Mouse (Mus musculus) kidney, adult 9 months (tissue): Measurements from ENCODE around the gene Iqcg.
"Not testable (repeated sequence)": the region's sequence is repeated elsewhere in the genome, so short reads cannot be mapped to it uniquely, and the experiment has no call there.

Source experiments
- DNase-seq: peaks from one replicate; pipeline ENCODE4 v3.0.0; 2022

Iqcg gene

DNA sequence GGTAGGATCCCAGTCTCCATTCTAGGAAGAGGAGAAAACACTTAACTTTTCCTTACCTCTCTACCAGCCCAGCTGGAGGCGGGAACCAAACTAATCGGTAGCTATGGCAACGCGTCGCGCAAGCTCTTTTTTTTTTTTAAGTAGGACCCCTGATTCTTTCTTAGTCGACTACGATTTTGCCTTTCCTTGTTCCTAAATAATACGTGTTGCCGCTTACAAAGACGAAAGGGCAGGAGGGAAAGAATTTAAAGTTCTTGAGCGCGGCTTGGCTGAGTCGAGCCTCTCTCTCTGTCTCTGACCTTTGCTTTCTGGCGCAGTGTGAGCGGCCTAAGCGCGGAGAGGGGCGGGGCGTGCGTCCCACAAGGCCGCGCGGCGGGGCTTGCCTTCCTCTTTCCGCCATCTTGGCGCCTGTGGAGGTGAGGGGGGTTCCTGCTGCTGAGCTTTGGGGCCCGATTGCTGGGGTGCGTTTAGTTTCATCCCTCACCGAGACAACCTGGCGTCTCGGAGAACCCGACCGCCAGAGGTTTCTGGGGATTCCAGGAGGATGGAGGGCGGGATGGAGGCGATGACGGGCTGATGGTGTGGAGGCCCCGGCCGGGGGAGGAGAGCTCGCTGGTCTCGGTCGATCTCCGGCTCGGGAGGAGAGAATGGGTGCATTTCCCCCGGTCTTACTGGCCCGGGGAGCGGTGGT lies at the start of gene Iqcg, which contains the start of gene Rpl35a:
Gene Iqcg, minus strand, starts transcription at position 124 of the 691 bp plus-strand sequence.
Gene Rpl35a, plus strand, starts transcription at position 359 of the 691 bp plus-strand sequence.
- DNase-seq, result peak; percentile 93

DNA sequence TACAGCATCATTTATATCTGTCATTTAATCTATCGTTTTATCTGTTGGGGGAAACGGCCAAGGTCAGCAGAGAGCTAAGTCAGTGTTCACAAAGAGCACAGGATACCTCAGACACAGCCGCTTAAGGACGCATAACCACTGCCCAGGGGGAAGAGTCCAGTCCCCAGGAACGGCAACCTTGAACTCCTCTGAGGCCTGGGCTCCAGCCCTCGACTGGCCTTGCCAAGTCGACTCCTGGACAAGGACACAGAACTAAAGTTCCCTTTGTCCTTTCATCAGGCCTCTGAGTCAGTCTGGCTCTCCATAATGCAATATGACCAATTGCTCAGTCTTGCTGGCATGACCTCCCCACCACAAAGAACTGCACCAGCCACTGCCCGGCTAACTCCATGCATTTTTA lies 29.6 kb upstream of the Iqcg start:
- DNase-seq, result peak; percentile 24

GRCm38 (mm10) chr16:33083996-33084395 lies 28.0 kb upstream of the Iqcg start:
- no peak for DNase-seq

DNA sequence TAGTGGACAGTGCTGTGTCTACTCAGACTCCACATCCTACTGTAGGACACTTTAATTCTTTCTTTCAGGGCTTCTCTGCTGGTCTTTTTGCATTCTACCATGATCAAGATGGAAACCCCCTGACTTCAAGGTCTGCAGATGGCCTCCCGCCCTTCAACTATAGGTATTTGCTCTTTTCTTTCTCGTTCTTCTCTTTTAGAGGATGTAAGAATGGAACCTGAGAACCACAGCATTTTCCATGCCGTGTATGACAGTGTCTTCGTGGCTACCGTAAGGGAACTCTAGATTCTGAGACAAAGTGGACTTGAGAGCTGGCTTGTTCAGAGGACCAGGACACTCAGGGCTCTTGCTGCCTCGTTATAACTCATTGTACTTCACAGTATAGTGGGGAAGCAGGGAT lies 26.9 kb upstream of the Iqcg start:
- DNase-seq, result no peak

GRCm38 (mm10) chr16:33080063-33080462 lies 24.0 kb upstream of the Iqcg start:
- no peak for DNase-seq

GRCm38 (mm10) chr16:33077069-33077627 lies 21.1 kb upstream of the Iqcg start:
- DNase-seq, result no peak

- peak; percentile 24 for DNase-seq
Observed at GRCm38 (mm10) chr16:33076078-33076477, 20.1 kb upstream of the Iqcg start.

GRCm38 (mm10) chr16:33074967-33075366 lies 18.9 kb upstream of the Iqcg start:
- DNase-seq, result no peak

- DNase-seq, result peak; percentile 54
Observed at GRCm38 (mm10) chr16:33072871-33073557, 17.0 kb upstream of the Iqcg start.

DNA sequence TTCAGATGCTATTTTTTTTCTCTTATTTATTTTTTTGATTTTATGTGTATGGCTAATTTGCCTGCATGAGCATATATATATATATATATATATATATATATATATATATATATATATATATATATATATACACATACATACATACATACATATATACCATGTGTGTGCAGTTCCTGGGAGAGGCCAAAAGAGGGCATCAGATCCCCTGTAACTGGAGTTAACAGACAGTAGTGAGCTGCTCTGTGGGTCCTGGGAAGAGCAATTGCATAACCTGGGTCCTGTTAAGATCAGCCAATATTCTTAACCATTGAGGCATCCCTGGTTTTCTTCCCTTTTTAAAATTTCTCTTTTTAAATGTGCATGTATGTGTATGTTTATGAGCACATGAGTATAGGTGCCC lies 14.9 kb upstream of the Iqcg start:
- DNase-seq, result no peak

GRCm38 (mm10) chr16:33064636-33065035 lies 8.6 kb upstream of the Iqcg start:
- DNase-seq, result no peak

GRCm38 (mm10) chr16:33063267-33063666 lies 7.2 kb upstream of the Iqcg start:
- no peak for DNase-seq

DNA sequence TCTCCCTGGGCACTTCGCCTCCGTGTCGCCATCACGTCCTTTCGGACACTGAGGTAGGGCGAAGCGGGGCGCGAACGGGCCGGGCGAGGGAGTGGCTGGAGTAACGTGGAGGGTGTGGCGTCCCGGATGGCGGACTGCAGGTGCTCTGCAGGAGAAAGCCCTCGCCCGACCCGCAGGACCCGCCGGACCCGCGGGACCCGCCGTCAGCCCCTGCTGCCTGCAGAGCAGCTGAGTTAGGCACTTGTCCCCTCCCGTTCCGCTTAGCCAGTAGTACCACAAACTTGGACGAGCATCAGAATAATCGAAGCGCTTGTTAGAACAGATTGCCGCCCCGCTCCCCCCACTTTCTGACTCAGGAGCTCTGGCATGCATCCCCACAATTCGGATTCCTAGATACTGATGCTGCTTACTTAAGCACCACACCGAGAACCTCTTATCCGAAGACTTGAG lies 6.7 kb upstream of the Iqcg start:
- peak; percentile 73 for DNase-seq

GRCm38 (mm10) chr16:33062024-33062681 lies 6.1 kb upstream of the Iqcg start, which contains the start of gene Lmln:
TSS of gene Lmln (plus strand) at chr16:33062521.
- DNase-seq, result peak; percentile 93

DNA sequence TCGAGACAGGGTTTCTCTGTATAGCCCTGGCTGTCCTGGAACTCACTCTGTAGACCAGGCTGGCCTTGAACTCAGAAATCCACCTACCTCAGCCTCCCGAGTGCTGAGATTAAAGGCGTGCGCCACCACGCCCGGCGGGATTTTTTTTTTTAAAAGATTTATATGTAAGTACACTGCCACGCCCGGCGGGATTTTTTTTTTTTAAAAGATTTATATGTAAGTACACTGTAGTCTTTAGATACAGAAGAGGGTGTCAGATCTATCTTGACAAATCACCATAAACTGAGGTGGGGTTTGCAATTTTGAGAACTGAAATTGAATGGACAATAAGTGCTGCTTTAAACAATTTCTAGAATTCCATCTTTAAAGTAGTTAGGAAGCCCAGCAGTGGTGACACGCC lies 5.4 kb upstream of the Iqcg start:
- DNase-seq, result no peak

DNA sequence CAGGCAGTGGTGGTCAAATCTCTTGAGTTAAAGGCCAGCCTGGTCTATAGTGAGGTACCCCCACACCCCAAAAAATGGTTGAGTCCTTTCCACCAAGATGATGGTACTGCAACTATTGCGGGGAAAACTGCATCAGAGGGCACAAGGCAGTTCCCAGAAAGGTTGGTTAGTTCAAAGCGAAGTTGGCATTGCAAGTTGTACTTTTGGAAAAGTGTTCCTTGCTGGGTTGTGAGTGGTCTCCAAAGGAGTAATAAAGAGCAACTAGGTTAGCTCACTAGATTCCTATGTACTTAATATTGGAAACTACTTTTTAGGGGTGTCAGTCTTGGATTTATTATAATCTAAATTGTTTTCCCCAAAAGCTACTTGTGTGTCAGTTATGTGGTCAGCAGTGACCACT lies 4.9 kb upstream of the Iqcg start:
- no peak for DNase-seq

DNA sequence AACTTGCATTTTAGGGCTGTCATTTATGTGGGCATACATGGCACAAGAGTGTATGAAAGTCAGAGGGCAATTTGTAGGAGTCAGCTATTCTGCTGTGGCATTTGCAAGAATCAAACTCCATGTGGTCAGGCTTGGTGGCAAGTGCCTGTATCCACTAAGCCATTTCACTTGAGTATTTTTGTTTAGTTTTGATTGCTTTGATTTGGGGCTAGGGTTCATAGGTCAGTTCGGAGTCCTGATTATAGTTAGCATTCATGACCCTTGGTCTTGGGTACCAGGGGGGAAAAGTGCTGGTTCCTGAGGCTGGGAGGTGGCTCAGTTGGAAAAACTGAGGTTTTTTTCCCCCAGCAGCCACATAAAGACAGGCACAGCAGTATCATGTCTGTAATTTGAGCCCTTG lies 3.5 kb upstream of the Iqcg start:
- DNase-seq, result peak; percentile 41

- DNase-seq, result peak; percentile 57
Observed at GRCm38 (mm10) chr16:33058656-33059055, 2.6 kb upstream of the Iqcg start.

- no peak for DNase-seq
Observed at GRCm38 (mm10) chr16:33058033-33058432, 2.0 kb upstream of the Iqcg start.

DNA sequence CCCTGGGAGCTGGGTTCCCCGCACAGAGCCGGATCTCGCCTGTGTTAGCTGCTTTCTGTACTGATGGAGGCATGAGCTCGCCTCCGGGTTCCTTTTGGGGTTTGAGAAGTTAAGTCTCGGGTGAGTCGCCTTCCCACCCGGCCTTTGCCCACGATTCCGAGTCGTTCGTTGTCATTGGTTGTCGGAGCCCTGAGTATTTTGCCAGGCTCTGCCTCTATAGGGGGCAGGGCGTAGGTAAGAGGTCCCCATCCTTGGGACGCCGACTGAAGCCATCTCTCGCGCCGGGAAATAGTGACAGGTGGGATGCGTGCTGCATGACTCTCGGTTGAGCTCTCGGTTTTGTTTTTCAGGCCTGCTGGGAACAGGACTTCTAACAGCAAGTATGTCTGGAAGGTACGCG lies 768 bp upstream of the Iqcg start:
- DNase-seq, result no peak

DNA sequence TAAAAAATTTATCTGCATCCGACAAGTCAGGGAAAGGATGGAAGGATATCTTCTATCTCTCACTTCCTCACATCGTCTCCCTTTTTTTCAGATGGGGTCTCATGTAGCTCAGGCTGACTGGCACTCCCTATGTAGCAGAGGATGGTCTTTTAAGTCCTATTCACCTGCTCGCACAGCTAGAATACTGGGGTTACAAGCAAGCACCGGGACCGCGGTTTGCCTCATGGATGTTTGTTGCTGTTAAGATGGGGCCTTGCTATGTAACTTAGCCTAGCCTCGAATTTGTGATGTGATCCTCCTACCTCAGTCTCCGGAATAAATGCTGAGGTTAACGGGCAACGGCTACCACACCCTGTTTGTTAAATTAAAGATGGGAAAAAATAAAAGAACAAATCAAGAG lies 363 bp downstream of the Iqcg start:
- no peak for DNase-seq

DNA sequence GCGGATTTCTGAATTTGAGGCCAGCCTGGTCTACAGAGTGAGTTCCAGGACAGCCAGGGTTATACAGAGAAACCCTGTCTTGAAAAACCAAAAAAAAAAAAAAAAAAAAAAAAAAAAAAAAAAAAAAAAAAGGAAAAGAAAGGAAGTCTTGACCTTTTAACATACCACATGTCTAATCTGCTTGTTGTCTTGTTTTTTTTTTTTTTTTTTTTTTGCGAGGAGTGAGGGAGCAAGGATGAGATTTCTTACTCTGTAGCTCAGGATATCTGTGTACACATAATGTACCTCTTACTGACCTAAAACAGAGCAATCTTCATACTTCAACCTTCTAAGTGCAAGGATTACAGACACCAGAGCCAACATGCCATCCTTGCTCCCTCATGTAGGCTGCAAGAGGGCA lies 1.1 kb downstream of the Iqcg start:
- not testable (repeated sequence) for DNase-seq

DNA sequence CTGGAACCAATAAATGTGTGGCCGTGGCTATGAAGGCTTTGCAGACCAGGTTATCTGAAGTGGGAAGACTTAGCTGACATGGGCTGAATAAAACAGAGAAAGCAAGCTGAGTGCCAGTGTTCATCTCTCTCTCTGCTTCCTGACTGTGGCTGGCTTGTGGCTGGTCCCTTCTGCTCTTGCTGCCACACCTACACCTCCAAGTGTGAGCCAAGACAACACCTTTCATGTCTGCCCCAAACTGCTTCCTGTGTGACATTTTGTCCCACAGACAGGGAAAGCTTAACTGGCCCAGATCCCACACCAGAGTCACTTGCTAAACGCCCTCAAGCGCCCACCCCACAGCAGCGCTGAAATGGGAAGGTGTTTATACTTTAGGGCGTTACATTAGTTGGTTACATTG lies 2.9 kb downstream of the Iqcg start:
- no peak for DNase-seq

GRCm38 (mm10) chr16:33049809-33050208 lies 6.2 kb downstream of the Iqcg start:
- no peak for DNase-seq
